Mouse (Mus musculus) testis, adult 2 months (tissue): ENCODE measurements around the gene Gm17606.

Experiments
- CTCF ChIP-seq: fragments of 200-500 bp; IDR thresholded peaks from 2 replicates; pipeline ENCODE4 v1.5.1; 2012; ENCODE audit warnings: low read depth, mild to moderate bottlenecking, inconsistent platforms, low read length, moderate library complexity; ENCODE audit not compliant: control insufficient read depth, insufficient read depth, insufficient replicate concordance
- POLR2A ChIP-seq: fragments of 200-500 bp; IDR thresholded peaks from 2 replicates; pipeline ENCODE4 v1.6.1; 2012; ENCODE audit warnings: low read depth, mild to moderate bottlenecking, inconsistent platforms, low read length, moderate library complexity; ENCODE audit not compliant: control insufficient read depth

GRCm38 (mm10) chr14:54597084-54597483, 43.7 kb upstream of the Gm17606 start:
- TF ChIP-seq CTCF (peak; percentile 84; the same call in 1 of the 2 replicates), POLR2A (no peak)
